Mouse (Mus musculus) heart, embryonic 10.5 days (tissue): ENCODE measurements at regions not wholly inside any gene's neighbourhood (a gene's known extent, or its start where the extent isn't known, plus 50 kb on each side); places are given as distances from the start of the nearest gene placed in this dataset.
"Not testable (repeated sequence)": the region's sequence is repeated elsewhere in the genome, so short reads cannot be mapped to it uniquely, and the experiment has no call there.

Experiments
- DNase-seq: peaks from one replicate; pipeline ENCODE4 v3.0.0-alpha.2; 2017; ENCODE audit warnings: low spot score
- H3K27ac ChIP-seq: fragments of 300-500 bp; sonication (generic); 2 replicates; pipeline ENCODE4 v1.5.1; 2016; ENCODE audit warnings: mild to moderate bottlenecking
- H3K27me3 ChIP-seq: fragments of 300-500 bp; sonication (generic); 2 replicates; pipeline ENCODE4 v1.6.1; 2016; ENCODE audit warnings: mild to moderate bottlenecking; ENCODE audit not compliant: poor library complexity, insufficient read depth, severe bottlenecking
- H3K36me3 ChIP-seq: fragments of 300-500 bp; sonication (generic); 2 replicates; pipeline ENCODE4 v1.6.1; 2016; ENCODE audit warnings: mild to moderate bottlenecking, moderate library complexity
- H3K4me1 ChIP-seq: fragments of 300-500 bp; sonication (generic); 2 replicates; pipeline ENCODE4 v1.6.1; 2016; ENCODE audit warnings: mild to moderate bottlenecking
- H3K4me3 ChIP-seq: fragments of 300-500 bp; sonication (generic); 2 replicates; pipeline ENCODE4 v1.5.1; 2016; ENCODE audit warnings: mild to moderate bottlenecking, moderate library complexity
- H3K9me3 ChIP-seq: fragments of 300-500 bp; sonication (generic); 2 replicates; pipeline ENCODE4 v1.6.1; 2016; ENCODE audit warnings: mild to moderate bottlenecking, moderate library complexity
- WGBS: fragments of 180-500 bp; shearing (Covaris S2); methylation state at CpG from one replicate; pipeline ENCODE4 v1.1.7; 2016; 5-methylcytosine and 5-hydroxymethylcytosine counted together

- Histone ChIP-seq H3K27ac (no peak overlapping the region), H3K4me3 (no peak overlapping the region), H3K36me3 (no peaks in the 10 kb centered on the region), H3K9me3 (no peaks in the 10 kb centered on the region), H3K4me1 (no peaks in the 10 kb centered on the region), H3K27me3 (no peaks in the 10 kb centered on the region)
- no peak for DNase-seq
- 78% methylated on average over 6 of the region's 6 CpGs for WGBS
Measured at GRCm38 (mm10) chr3:124075974-124076606, 244.6 kb upstream of the Tram1l1 start.

GRCm38 (mm10) chr3:124092404-124093121 is 228.1 kb upstream of the Tram1l1 start:
- H3K9me3 ChIP-seq, result no peaks in the 10 kb centered on the region
- no peaks in the 10 kb centered on the region for H3K36me3 ChIP-seq
- H3K27ac ChIP-seq, result no peak overlapping the region
- DNase-seq, result no peak
- H3K27me3 ChIP-seq, result no peaks in the 10 kb centered on the region
- 78% methylated on average over 9 of the region's 9 CpGs for WGBS
- H3K4me1 ChIP-seq, result no peaks in the 10 kb centered on the region
- no peak overlapping the region for H3K4me3 ChIP-seq

DNA sequence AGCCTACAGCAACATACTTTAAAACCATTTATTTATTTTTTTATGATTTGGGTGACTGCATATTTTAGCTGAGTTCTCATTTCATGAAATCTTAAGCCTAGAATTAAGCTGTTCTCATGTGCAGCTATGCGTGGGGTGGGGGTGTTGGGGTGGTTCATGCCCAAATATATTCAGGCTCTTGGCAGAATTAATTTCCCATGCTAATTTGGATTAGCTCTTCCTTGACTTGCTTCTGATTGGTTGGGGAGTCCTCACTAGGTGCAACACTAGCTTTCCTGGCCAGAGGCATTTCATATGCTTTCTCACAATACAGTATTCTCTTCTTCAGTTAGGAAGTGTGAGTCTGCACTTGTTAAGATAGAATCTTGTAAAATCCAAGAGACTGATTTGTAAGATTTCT is 206.7 kb upstream of the Tram1l1 start:
- no peaks in the 10 kb centered on the region for H3K4me1 ChIP-seq
- 76% methylated on average over 1 of the region's 1 CpGs for WGBS
- no peak overlapping the region for H3K4me3 ChIP-seq
- H3K36me3 ChIP-seq, result no peaks in the 10 kb centered on the region
- DNase-seq, result no peak
- no peak overlapping the region for H3K27ac ChIP-seq
- H3K27me3 ChIP-seq, result no peaks in the 10 kb centered on the region
- no peaks in the 10 kb centered on the region for H3K9me3 ChIP-seq

DNA sequence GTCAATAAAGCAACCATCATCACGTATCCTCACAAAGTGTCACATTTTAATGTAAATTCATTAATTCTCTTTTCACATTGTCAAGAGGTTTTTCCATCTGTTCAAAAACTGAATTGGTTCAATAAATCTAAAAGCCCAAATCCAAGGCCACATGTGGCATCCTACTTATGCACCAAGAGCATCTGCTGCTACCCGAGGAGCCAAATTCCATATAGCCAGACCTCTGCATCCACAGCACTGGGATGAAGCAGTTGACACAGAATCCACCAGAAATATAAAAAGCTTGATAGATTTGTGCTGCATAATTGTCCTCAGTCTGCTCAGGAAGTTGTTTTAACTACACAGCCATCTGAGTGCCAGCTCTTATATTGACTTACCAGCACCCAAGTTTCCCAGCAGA is 164.4 kb upstream of the Tram1l1 start:
- H3K27ac ChIP-seq, result no peak overlapping the region
- no peaks in the 10 kb centered on the region for H3K36me3 ChIP-seq
- DNase-seq, result no peak
- no peaks in the 10 kb centered on the region for H3K27me3 ChIP-seq
- no peaks in the 10 kb centered on the region for H3K9me3 ChIP-seq
- H3K4me1 ChIP-seq, result no peaks in the 10 kb centered on the region
- H3K4me3 ChIP-seq, result no peak overlapping the region
- 87% methylated on average over 2 of the region's 2 CpGs for WGBS

DNA sequence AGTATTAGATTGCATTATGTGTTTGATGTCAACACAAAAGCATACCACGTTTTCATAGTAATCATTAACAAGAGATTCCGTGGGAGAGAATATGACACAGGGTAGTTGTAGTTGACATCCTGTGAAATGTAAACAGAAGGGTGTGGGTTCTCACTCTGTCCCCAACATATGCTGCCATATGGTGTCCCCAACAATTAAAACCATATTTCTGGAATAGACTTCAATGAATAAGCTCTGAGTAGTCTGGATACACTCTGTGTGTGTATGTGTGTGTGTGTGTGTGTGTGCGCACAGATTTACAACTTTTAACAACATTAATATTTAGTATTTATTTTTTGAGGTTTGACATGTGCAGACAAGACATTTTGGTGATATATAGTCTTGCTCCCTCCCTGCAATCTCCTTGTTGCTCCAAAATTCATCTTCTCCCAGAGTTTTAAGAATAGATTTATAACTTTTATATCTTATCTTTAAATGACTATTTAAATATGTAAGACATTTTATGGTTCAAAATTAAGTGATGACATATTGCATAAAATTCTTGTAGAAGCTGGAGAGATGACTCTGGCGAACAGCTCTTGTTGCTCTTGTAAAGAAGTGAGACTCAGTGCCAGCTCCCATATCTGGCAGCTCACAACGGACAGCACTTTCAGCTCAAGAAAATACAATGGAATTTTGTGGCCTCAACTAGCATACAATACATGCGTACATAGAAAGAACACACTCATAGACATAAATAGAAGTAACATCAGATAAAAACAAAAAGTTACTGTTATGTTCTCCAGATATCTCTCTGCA is 162.6 kb upstream of the Tram1l1 start:
- H3K4me3 ChIP-seq, result no peak overlapping the region
- no peak overlapping the region for H3K27ac ChIP-seq
- no peaks in the 10 kb centered on the region for H3K36me3 ChIP-seq
- DNase-seq, result no peak
- WGBS, result 79% methylated on average over 6 of the region's 6 CpGs
- no peaks in the 10 kb centered on the region for H3K9me3 ChIP-seq
- H3K27me3 ChIP-seq, result no peaks in the 10 kb centered on the region
- H3K4me1 ChIP-seq, result no peaks in the 10 kb centered on the region

DNA sequence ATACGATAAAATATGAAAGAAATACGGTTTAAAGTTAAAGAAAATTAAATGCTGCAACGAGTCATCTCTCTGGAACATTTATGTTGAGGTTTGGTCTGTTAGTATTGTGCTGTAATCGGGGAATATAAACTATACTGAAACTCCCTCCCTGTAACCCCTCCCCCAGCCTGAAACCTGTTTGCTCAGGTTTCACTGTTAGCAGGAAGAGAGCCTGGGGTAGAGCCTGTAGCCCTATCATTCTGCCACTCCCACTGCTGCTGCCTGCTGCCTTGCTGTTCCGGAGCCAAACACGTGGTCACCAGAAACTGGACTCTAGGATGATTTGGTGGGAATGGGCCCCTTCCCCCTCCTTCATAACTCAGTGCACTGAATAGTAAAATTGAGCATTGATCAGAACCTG is 127.3 kb upstream of the Tram1l1 start:
- not testable (repeated sequence) for H3K27me3 ChIP-seq, DNase-seq, H3K9me3 ChIP-seq, H3K27ac ChIP-seq, H3K4me3 ChIP-seq, H3K4me1 ChIP-seq, H3K36me3 ChIP-seq
- 57% methylated on average over 6 of the region's 6 CpGs for WGBS

DNA sequence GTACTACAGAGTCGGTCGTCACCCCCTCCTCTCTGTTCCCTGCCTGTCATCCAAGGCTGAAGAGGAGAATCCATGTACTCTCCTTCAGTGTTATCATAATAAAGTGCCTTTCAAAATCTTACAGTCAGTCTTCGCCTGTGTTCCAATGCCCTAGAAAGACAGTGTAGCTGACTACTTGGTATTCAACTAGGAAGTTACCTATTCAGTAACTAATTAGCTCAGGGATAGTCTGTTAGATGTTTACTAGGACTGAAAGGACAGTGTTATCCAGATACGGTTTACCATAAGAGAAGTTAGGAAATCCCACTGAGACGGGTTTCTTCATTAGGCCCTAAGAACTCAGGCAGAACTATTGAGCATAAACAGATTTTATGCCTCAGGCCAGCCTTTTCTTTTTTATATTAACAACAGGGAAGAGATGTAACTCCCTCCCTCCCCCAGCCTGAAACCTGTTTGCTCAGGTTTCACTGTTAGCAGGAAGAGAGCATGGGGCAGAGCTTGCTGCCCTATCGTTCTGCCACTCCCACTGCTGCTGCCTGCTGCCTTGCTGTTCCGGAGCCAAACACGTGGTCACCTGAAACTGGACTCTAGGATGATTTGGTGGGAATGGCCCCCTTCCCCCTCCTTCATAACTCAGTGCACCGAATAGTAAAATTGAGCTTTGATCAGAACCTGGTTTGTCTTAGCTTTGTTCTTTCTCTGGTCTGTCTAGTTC is 120.3 kb upstream of the Tram1l1 start:
- not testable (repeated sequence) for DNase-seq, H3K27me3 ChIP-seq, H3K9me3 ChIP-seq, H3K4me1 ChIP-seq, H3K27ac ChIP-seq, H3K4me3 ChIP-seq, H3K36me3 ChIP-seq
- 75% methylated on average over 9 of the region's 9 CpGs for WGBS

GRCm38 (mm10) chr3:124217131-124217530 is 103.5 kb upstream of the Tram1l1 start:
- H3K27me3 ChIP-seq, result no peaks in the 10 kb centered on the region
- H3K4me1 ChIP-seq, result no peaks in the 10 kb centered on the region
- WGBS, result 90% methylated on average over 2 of the region's 2 CpGs
- no peaks in the 10 kb centered on the region for H3K9me3 ChIP-seq
- no peak overlapping the region for H3K4me3 ChIP-seq
- no peaks in the 10 kb centered on the region for H3K36me3 ChIP-seq
- H3K27ac ChIP-seq, result no peak overlapping the region
- DNase-seq, result no peak

GRCm38 (mm10) chr3:124225982-124226381 is 94.7 kb upstream of the Tram1l1 start:
- Histone ChIP-seq H3K4me3 (no peak overlapping the region), H3K27ac (no peak overlapping the region), H3K9me3 (no peaks in the 10 kb centered on the region), H3K27me3 (no peaks in the 10 kb centered on the region), H3K4me1 (no peaks in the 10 kb centered on the region), H3K36me3 (no peaks in the 10 kb centered on the region)
- WGBS, result 79% methylated on average over 4 of the region's 4 CpGs
- DNase-seq, result no peak

- H3K4me1 ChIP-seq, result no peaks in the 10 kb centered on the region
- DNase-seq, result no peak
- no peak overlapping the region for H3K27ac ChIP-seq
- no peaks in the 10 kb centered on the region for H3K36me3 ChIP-seq
- no peaks in the 10 kb centered on the region for H3K9me3 ChIP-seq
- no peaks in the 10 kb centered on the region for H3K27me3 ChIP-seq
- H3K4me3 ChIP-seq, result no peak overlapping the region
Measured at GRCm38 (mm10) chr3:124227701-124228100, 93.0 kb upstream of the Tram1l1 start.

DNA sequence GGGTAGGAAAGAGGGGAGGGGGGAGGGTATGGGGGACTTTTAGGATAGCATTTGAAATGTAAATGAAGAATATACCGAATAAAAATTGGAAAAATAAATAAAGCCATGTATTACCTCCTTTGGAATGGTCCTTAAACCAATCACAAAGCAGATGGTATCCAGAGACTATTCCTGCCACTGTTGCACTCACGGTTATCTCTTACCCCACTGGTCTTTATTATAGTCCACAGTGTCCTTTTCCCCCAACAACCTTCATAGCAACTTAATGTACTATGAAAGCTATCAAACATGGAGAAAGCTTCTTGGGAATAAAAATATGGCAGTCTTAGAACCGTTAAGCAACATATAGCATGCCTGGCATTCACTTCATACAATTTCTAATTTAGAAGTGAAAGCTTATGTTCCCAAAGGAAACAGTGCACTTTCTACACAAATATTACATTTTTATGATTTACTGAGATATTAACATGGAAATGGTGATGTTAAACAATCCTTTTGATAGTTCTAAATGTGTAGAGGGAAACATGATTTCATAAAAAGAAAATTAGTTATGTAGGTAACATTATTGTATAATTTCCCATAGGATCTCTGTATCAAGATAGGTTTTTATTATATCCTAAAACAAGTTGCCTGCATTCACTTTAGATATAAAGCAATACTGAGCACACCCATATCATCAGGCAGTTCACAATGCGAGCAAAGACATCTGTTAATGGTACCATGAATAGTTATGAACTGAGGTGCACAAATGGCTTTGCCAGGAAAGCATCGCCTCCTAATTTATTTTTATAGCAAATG is 79.5 kb upstream of the Tram1l1 start:
- Histone ChIP-seq H3K27me3 (no peaks in the 10 kb centered on the region), H3K27ac (no peak overlapping the region), H3K36me3 (no peaks in the 10 kb centered on the region), H3K9me3 (no peaks in the 10 kb centered on the region), H3K4me3 (no peak overlapping the region), H3K4me1 (no peaks in the 10 kb centered on the region)
- no peak for DNase-seq
- 73% methylated on average over 5 of the region's 5 CpGs for WGBS

DNA sequence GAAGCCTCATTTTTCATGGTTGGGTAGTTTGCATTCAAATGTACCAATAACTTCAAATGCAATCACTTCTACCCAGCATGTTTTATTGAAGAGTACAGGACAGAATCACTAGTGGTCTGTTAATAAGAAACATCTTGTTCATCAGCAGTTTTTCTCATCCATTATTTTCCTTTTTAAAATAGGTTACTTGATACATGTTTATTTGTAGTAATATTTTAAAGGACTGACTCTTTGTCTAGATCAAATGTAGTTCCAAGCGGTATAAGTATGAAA is 79.0 kb upstream of the Tram1l1 start:
- Histone ChIP-seq H3K4me1 (no peaks in the 10 kb centered on the region), H3K27me3 (no peaks in the 10 kb centered on the region), H3K4me3 (no peak overlapping the region), H3K27ac (no peak overlapping the region), H3K36me3 (no peaks in the 10 kb centered on the region), H3K9me3 (no peaks in the 10 kb centered on the region)
- DNase-seq, result no peak
- 91% methylated on average over 1 of the region's 1 CpGs for WGBS
